Mouse (Mus musculus): Measurements from ENCODE around the gene Mfap1a.
"Not testable (repeated sequence)": the region's sequence is repeated elsewhere in the genome, so short reads cannot be mapped to it uniquely, and the experiment has no call there.

The Mfap1a gene

DNA sequence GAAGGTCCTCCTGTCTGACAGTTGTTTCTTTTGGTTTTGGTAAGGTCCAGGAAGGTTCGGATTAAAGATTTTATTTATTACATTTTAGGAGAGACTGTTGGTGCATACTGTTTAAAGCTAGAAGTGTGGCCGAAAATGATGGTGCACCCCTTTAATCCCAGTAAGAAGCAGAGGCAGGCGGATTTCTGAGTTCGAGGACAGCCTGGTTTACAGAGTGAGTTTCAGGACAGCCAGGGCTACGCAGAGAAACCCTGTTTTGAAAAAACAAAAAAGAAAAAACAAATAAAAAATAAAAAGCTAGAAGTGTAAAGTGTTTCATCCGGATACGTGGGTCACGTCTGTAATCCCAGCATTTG is 32.3 kb downstream of the Mfap1a start:
- no peak for DNase-seq

DNA sequence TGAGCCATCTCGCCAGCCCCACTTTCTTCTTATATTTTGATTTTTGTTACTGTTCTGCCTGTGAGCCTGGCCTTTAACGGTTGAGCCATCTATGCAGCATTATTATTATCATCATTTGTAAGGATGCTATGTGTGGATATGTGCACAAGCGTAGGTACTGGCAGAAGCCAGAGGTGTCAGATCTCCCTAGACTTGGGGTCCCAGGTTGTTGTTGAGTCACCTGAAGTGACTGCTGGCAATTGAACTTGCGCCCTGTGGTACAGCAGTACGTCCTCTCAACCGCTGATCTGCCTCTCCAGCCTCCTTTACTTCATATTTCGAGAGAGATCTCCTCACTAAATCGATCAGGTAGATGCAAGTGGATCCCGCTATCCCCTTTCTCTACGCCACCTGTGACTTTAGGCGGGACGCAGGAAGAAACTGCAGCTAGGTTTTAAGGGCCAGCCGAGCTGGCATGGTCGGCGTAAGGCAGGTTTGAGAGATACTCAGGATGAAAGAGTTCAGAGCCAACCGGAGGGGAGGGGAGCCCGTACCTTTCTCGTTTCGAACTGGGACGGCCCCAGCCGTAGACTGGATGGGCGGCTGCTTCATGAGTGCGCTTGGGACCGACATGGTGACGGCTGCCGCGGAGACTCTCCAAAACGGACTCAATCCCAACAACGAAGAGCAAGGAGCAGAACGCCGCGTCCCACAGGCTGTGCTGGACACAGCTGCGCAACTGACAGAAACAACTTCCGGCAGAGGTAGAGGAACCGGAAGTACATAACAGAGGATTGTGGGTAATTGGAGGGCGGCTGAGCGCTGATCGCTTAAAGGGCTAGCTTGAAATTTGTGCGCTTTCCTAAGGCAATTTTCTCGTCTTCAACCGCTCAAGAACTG is 32.9 kb downstream of the Mfap1a start, which contains the start of gene Mfap1b:
Gene Mfap1b (minus strand): TSS at position 767 of the 879 bp plus-strand sequence.
- peak; percentile 82 to 84 for DNase-seq

DNA sequence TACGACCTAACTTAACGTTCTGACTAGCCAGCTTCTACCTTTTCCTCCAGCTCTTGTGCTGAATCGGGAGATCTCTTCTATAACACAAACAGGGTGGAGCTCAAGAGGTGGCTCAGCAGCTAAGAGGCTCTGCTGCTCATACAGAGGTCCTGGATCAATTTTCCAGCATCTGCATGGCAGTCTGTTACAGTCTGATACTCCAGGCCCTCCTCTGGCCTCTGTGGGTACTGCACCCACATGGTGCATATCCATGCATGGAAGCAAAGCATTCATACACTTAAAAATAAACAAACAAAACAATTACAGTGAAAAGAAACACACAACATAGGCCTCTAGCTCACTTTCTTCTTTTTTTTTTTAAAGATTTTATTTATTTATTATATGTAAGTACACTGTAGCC is 33.7 kb downstream of the Mfap1a start:
- not testable (repeated sequence) for DNase-seq

DNA sequence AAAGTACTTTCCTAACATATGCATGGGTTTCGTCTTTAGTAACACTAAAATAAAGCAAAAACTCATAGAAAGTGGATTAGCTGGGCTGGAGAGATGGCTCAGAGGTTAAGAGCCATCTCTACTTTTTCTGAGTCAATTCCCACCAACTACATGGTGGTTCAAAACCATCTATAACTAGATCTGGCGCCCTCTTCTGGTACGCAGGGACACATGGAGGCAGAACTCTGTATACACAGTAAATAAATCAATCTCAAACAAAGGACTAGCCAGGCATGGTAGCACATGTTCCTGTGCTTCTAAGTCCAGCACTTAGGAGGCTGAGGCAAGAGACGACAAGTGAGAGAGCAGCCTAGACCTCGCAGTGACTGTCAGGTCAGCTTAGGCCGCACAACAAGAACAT is 37.5 kb downstream of the Mfap1a start:
- DNase-seq: not testable (repeated sequence)

DNA sequence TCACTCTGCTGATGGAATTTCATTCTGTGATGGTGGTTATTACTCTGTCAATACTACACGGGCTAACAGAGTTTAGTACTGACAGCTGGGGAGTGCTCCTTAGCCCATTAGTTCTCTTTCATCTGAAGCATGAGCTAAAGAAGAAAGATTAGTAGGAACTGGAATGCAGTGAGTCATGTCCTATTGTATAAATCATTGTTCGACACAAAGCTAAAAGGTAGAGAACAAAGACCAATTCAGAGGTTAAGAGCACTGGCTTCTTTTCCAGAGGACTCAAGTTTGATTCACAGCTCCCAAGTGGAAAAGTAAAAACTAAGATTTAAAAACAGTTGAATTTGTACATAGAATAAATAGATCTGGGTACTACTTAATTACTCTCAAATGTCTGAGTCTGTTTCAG is 46.4 kb downstream of the Mfap1a start:
- no peak for DNase-seq

DNA sequence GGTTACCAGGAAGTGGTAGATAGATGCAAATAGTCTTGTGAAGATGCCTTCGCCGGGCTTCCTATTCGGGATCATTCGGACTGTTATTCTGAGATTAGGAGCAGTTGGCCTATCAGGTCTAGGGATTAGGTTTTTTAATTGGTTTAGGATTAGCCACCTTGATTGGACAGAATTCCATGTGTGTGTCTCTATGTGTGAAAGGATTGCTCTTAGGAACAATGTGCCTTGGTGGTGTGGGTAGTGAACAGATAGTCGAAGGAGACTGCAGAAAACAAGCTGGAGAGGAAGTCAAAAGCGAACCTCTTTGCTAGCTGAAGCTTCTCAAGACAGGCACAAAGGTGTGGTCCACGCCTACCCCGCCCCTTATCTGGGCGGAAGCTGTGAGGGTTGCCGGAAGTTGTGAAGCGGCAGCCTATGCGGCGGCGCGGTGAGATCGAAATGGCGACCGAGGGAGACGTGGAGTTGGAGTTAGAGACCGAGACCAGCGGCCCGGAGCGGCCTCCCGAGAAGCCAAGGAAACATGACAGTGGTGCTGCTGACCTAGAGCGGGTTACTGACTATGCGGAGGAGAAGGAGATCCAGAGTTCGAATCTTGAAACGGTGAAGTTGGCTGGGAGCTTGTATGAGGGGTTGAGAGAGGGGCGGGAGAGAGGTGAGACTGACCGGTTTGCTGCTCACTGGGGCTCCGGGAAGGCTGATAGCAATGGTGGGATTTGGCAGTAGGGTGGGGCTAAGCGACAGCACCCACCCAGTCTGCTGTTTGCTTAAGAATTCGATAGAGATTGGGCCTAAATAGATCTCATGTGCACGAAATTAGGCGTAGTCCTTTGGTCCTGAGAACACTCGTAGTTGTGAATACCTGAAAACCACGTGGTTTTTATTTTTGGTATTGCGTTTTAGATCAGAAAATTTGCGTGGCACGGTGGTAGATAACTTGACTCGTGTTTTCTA is 49.5 kb downstream of the Mfap1a start, which contains the start of gene Serinc4:
Gene Serinc4 (minus strand): TSS at position 90 of the 951 bp plus-strand sequence.
- peak; percentile 85 to 86 for DNase-seq

GRCm38 (mm10) chr2:121455534-121455933 is 50.9 kb downstream of the Mfap1a start:
- DNase-seq: no peak

- DNase-seq: no peak
These were observed 52.5 kb downstream of the Mfap1a start for GRCm38 (mm10) chr2:121453917-121454316.

- DNase-seq: no peak
These were observed 53.5 kb downstream of the Mfap1a start, which contains the start of gene Hypk for GRCm38 (mm10) chr2:121452990-121453389. TSS of gene Hypk (plus strand) at chr2:121453290.

DNA sequence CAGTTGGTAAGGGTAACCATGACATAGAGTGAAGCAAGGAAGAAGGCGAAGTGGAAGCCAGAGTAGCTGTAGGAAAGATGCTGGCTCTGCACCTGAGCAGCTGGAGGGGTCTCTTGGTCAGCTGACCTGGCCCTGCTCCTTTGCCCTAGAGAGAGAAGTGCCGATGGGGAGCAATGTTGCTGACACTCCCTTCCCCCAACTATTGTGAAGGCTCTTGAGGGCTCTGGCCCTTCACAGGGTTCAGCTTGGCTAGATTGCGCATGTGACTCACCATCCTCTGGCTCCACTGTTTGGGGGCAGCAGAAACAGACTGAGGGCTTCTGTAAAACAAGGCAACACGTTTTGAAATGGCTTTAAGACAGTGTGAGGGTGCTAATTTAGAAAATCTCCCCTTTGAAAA is 54.1 kb downstream of the Mfap1a start:
- no peak for DNase-seq

DNA sequence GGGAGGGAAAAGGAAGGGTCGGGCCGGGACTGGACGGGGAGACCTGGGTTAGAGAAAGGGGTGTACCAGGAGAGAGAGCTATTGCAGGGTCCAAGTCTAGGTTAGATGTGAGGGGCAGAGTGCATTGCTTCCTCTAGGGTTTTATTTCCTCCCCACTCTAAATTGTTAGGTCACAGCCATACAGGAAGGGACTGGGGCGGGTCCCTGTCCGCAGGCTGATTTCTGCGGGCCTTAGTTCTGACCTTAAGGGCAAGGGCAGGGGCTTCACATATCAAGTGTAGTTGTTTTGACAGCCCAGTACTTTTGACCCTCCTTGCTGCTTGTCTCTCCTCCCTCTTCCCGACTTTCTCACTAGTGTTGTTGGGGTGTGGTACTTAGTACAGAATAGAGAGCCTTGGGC is 56.4 kb downstream of the Mfap1a start:
- no peak for DNase-seq

GRCm38 (mm10) chr2:121449545-121450011 is 56.9 kb downstream of the Mfap1a start:
- no peak for DNase-seq

GRCm38 (mm10) chr2:121448739-121449535 is 57.5 kb downstream of the Mfap1a start, which contains the start of gene Serf2:
TSS of gene Serf2 (plus strand) at chr2:121449195.
- peak; percentile 99 for DNase-seq

GRCm38 (mm10) chr2:121448136-121448535 is 58.3 kb downstream of the Mfap1a start:
- DNase-seq: peak; percentile 30 to 37

GRCm38 (mm10) chr2:121447006-121447405 is 59.5 kb downstream of the Mfap1a start:
- no peak for DNase-seq

GRCm38 (mm10) chr2:121446506-121446905 is 60.0 kb downstream of the Mfap1a start:
- no peak for DNase-seq

- DNase-seq: no peak
These were observed 61.3 kb downstream of the Mfap1a start for GRCm38 (mm10) chr2:121445117-121445516.

GRCm38 (mm10) chr2:121444178-121444577 is 62.3 kb downstream of the Mfap1a start, which contains the start of gene Ell3:
TSS of gene Ell3 (minus strand) at chr2:121444278.
- no peak for DNase-seq

DNA sequence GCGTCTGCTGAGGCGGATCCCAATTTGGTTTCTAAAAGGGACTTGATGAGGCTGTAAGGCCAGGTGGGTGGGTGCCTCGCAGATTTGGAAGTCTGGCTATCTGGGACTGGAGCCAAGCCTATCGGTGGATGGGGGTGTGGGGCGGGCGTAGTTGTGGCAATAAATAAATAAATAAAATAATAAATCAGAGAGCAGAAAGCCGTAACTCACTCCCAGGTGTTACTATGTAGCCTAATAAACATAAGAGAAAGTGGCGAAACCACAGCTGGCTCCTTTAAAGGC is 63.5 kb downstream of the Mfap1a start:
- peak in 1 of 2 experiments; percentile 35 for DNase-seq

GRCm38 (mm10) chr2:121442259-121443067 is 64.0 kb downstream of the Mfap1a start:
- peak; percentile 62 to 63 for DNase-seq
